Mouse (Mus musculus) midbrain, embryonic 11.5 days (tissue): Measurements from ENCODE around the gene Cdc42ep2. TPM values are rescaled to one million over a fixed set of nuclear protein-coding genes. Genes with fewer than 3 reads are reported as not detected.
A peak's percentile ranks its signal among the peaks of the same experiment; 100 is the strongest.

Source experiments
- ATAC-seq: fragments of 200-750 bp; cut with Nextera tagmentation; 2 replicates; pipeline ENCODE4 v1.8.0; 2017; ENCODE audit warnings: moderate TSS enrichment, moderate library complexity; ENCODE audit not compliant: low FRiP score
- DNase-seq: peaks from one replicate; pipeline ENCODE4 v3.0.0; 2015; ENCODE audit warnings: low spot score; ENCODE audit errors: missing footprints
- H3K27ac ChIP-seq: fragments of 300-500 bp; sonication (generic); 2 replicates; pipeline ENCODE4 v1.5.1; 2014; ENCODE audit warnings: low read depth, low read length
- H3K27me3 ChIP-seq: fragments of 300-500 bp; sonication (generic); 2 replicates; pipeline ENCODE4 v1.6.1; 2014; ENCODE audit warnings: mild to moderate bottlenecking, low read length, moderate library complexity, mixed read lengths; ENCODE audit not compliant: control insufficient read depth, insufficient read depth
- H3K36me3 ChIP-seq: fragments of 300-500 bp; sonication (generic); 2 replicates; pipeline ENCODE4 v1.6.1; 2014; ENCODE audit warnings: mild to moderate bottlenecking, low read length, moderate library complexity, mixed read lengths; ENCODE audit not compliant: control insufficient read depth, insufficient read depth
- H3K4me1 ChIP-seq: fragments of 300-500 bp; sonication (generic); 2 replicates; pipeline ENCODE4 v1.6.1; 2014; ENCODE audit warnings: low read length; ENCODE audit not compliant: control insufficient read depth, insufficient read depth
- H3K4me2 ChIP-seq: fragments of 300-500 bp; sonication (generic); 2 replicates; pipeline ENCODE4 v1.6.1; 2014; ENCODE audit warnings: mild to moderate bottlenecking, moderate library complexity
- H3K4me3 ChIP-seq: fragments of 300-500 bp; sonication (generic); 2 replicates; pipeline ENCODE4 v1.5.1; 2014; ENCODE audit warnings: low read depth, low read length
- H3K9ac ChIP-seq: fragments of 300-500 bp; sonication (generic); 2 replicates; pipeline ENCODE4 v1.6.1; 2014; ENCODE audit warnings: low read length
- H3K9me3 ChIP-seq: fragments of 300-500 bp; sonication (generic); 2 replicates; pipeline ENCODE4 v1.6.1; 2016; ENCODE audit warnings: low read length; ENCODE audit not compliant: control insufficient read depth
- WGBS: fragments of 180-500 bp; shearing (Covaris S2); extraction: QIAGEN DNeasy Blood & Tissue Kit; methylation state at CpG from one replicate; pipeline ENCODE4 v1.1.7; 2014; 5-methylcytosine and 5-hydroxymethylcytosine counted together
- polyA plus RNA-seq: library from polyadenylated mRNA; unstranded; fragments of >200 nt; fragmentation: Nextera tagmentation; extraction: Ambion mirVana; gene quantifications from 2 replicates; pipeline ENCODE4 v1.2.1, GENCODE M21; 2014

The Cdc42ep2 gene
- polyA plus RNA-seq, 1 experiment from 2014 or later: 2.5 TPM

DNA sequence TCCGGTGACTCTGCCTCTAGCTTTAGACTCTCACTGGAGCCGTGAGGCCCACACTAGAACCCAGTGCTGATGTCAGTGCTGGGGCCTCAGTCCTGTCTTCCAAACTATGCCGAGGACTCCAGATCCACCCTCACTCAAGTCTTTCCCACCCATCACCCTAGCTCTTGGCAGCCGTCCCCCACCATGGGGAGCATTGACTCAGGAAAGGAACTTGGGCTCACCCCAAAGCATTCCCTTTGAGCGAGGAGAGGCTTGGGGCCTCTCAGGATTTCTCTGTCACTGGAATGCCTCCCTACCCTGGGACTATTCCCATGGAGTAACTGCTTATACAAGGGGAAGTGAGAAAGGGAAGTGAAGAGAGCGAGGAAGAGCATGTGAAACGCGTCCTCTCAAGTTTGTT, 21.3 kb upstream of the Cdc42ep2 start:
- no peak for ATAC-seq
- H3K27ac ChIP-seq: no peak overlapping the region
- H3K4me3 ChIP-seq: no peak overlapping the region
- WGBS: 95% methylated on average over 8 of the region's 8 CpGs
- H3K4me1 ChIP-seq: no peaks in the 10 kb centered on the region
- no peak overlapping the region for H3K9ac ChIP-seq
- peaks cover 9% of the 10 kb centered on the region; the same call in 1 of the 2 replicates for H3K36me3 ChIP-seq
- H3K9me3 ChIP-seq: no peaks in the 10 kb centered on the region
- H3K4me2 ChIP-seq: no peak overlapping the region
- DNase-seq: peak; percentile 59
- H3K27me3 ChIP-seq: no peaks in the 10 kb centered on the region

- Histone ChIP-seq H3K27me3 (no peaks in the 10 kb centered on the region), H3K9me3 (no peaks in the 10 kb centered on the region), H3K36me3 (peaks cover 7% of the 10 kb centered on the region; the same call in 1 of the 2 replicates), H3K9ac (no peak overlapping the region), H3K4me2 (no peak overlapping the region), H3K4me1 (no peaks in the 10 kb centered on the region), H3K27ac (no peak overlapping the region), H3K4me3 (no peak overlapping the region)
- no peak for DNase-seq
- ATAC-seq: no peak
- 87% methylated on average over 7 of the region's 7 CpGs for WGBS
These were observed 20.4 kb upstream of the Cdc42ep2 start for GRCm38 (mm10) chr19:5945027-5945426.

DNA sequence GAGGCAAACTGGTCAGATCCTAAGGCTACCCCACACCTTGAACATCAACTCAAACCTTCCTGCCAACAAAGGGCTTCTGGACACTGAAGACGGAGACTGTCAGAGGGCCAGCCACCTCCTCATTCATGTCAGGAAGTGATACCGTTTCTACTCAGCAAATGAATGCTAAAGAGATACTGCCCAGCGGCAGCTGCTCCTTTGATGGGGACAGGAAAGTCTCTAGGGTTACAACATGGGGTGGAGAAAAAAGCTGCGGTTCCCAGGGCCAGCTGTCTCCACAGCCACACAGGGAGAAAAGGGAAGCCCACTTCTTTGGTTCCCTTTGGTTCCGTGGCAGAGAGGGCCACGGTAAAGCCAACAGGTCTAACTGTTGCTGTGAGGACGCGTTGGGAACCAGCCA, 19.5 kb upstream of the Cdc42ep2 start:
- ATAC-seq (no peak), DNase-seq (peak; percentile 67)
- no peak overlapping the region; the same call in 1 of the 2 replicates for H3K27ac ChIP-seq
- H3K27me3 ChIP-seq: no peaks in the 10 kb centered on the region
- H3K4me3 ChIP-seq: no peak overlapping the region
- 88% methylated on average over 8 of the region's 8 CpGs for WGBS
- no peaks in the 10 kb centered on the region for H3K9me3 ChIP-seq
- H3K4me1 ChIP-seq: no peaks in the 10 kb centered on the region
- H3K9ac ChIP-seq: no peak overlapping the region
- no peak overlapping the region for H3K4me2 ChIP-seq
- H3K36me3 ChIP-seq: peaks cover 4% of the 10 kb centered on the region; the same call in 1 of the 2 replicates

- no peaks in the 10 kb centered on the region; the same call in 1 of the 2 replicates for H3K4me1 ChIP-seq
- H3K9me3 ChIP-seq: no peaks in the 10 kb centered on the region
- WGBS: 94% methylated on average over 15 of the region's 15 CpGs
- H3K36me3 ChIP-seq: peaks cover 4% of the 10 kb centered on the region; the same call in 1 of the 2 replicates
- no peak overlapping the region for H3K9ac ChIP-seq
- H3K4me2 ChIP-seq: no peak overlapping the region
- DNase-seq (no peak), ATAC-seq (no peak)
- H3K4me3 ChIP-seq: no peak overlapping the region
- no peak overlapping the region for H3K27ac ChIP-seq
- no peaks in the 10 kb centered on the region for H3K27me3 ChIP-seq
These were observed 18.8 kb upstream of the Cdc42ep2 start for GRCm38 (mm10) chr19:5943404-5943803.

DNA sequence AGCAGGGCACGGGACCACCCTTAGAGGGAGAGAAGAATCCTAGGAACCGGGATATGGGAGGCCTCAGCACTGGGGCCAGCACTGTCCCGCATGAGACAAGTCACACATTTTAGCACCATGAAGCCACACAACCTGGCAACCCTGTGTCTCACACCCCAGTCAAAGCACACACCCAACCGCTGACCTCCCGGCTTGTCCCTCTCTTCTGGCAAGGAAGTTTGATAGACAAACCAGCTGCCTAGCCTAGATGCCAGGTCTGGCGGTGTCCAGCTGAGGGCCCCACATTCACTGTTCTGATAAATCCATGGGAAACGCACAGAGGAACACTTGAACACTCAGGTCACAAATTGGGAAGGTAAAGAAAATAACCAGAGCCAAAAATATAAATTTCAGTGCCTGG, 18.0 kb upstream of the Cdc42ep2 start:
- Histone ChIP-seq H3K9ac (no peak overlapping the region), H3K4me1 (peaks cover 8% of the 10 kb centered on the region), H3K27me3 (no peaks in the 10 kb centered on the region), H3K9me3 (no peaks in the 10 kb centered on the region), H3K4me2 (no peak overlapping the region), H3K27ac (no peak overlapping the region), H3K4me3 (no peak overlapping the region), H3K36me3 (peaks cover 4% of the 10 kb centered on the region; the same call in 1 of the 2 replicates)
- ATAC-seq: no peak
- DNase-seq: no peak
- WGBS: 96% methylated on average over 7 of the region's 7 CpGs

DNA sequence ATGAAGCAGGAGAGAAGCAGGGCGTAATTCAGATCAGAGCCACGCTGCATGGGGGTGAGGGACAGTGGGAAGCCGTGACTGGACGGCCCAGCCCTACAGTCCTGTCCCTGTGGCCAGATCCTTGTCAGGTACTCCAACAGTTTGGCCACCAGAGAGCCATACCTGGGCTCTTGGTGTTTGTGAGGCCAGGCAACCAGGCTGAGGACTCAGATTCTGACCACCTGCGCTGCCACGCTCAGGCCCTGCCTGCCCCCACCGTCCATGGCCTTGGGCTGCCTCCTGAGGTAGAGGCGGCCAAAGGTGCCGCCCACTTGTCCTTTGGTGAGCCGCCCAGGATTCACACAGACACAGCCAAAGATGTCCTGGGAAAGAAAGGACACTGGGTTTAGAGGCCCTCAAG, 16.0 kb upstream of the Cdc42ep2 start:
- DNase-seq: no peak
- no peak overlapping the region for H3K27ac ChIP-seq
- WGBS: 94% methylated on average over 10 of the region's 10 CpGs
- no peak overlapping the region for H3K9ac ChIP-seq
- ATAC-seq: no peak
- H3K36me3 ChIP-seq: peaks cover 4% of the 10 kb centered on the region; the same call in 1 of the 2 replicates
- no peak overlapping the region for H3K4me2 ChIP-seq
- no peaks in the 10 kb centered on the region for H3K27me3 ChIP-seq
- H3K4me3 ChIP-seq: no peak overlapping the region
- H3K9me3 ChIP-seq: no peaks in the 10 kb centered on the region
- H3K4me1 ChIP-seq: peaks cover 14% of the 10 kb centered on the region

GRCm38 (mm10) chr19:5940173-5940572, 15.6 kb upstream of the Cdc42ep2 start:
- peaks cover 14% of the 10 kb centered on the region for H3K4me1 ChIP-seq
- H3K27me3 ChIP-seq: no peaks in the 10 kb centered on the region
- H3K4me3 ChIP-seq: no peak overlapping the region
- H3K4me2 ChIP-seq: no peak overlapping the region
- DNase-seq: no peak
- peaks cover 4% of the 10 kb centered on the region; the same call in 1 of the 2 replicates for H3K36me3 ChIP-seq
- no peak overlapping the region for H3K27ac ChIP-seq
- 89% methylated on average over 4 of the region's 4 CpGs for WGBS
- no peak for ATAC-seq
- no peak overlapping the region for H3K9ac ChIP-seq
- H3K9me3 ChIP-seq: no peaks in the 10 kb centered on the region

- no peaks in the 10 kb centered on the region for H3K27me3 ChIP-seq
- no peaks in the 10 kb centered on the region for H3K9me3 ChIP-seq
- no peak for DNase-seq
- H3K4me3 ChIP-seq: no peak overlapping the region
- H3K36me3 ChIP-seq: peaks cover 4% of the 10 kb centered on the region; the same call in 1 of the 2 replicates
- H3K27ac ChIP-seq: no peak overlapping the region
- no peak for ATAC-seq
- 87% methylated on average over 5 of the region's 5 CpGs for WGBS
- H3K4me1 ChIP-seq: peaks cover 14% of the 10 kb centered on the region
- no peak overlapping the region for H3K4me2 ChIP-seq
- H3K9ac ChIP-seq: no peak overlapping the region
These were observed 15.1 kb upstream of the Cdc42ep2 start for GRCm38 (mm10) chr19:5939715-5940114.

DNA sequence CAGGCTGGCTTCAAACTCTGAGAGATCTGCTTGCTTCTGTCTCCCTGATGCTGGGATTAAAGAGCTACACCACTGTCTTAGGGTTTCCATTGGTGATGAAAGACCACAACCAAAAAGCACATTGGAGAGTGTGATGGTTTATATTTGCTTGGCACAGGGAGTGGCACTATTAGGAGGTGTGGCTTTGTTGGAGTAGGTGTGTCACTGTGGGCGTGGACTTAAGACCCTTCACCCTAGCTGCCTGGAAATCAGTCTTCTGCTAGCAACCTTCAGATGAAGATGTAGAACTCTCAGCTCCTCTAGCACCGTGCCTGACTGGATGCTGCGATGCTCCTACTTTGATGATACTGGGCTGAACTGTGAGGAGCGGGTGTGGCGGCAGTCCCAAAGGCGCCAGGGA, 13.9 kb upstream of the Cdc42ep2 start:
- DNase-seq (no peak), ATAC-seq (no peak)
- Histone ChIP-seq H3K27me3 (no peaks in the 10 kb centered on the region), H3K4me1 (peaks cover 14% of the 10 kb centered on the region), H3K36me3 (peaks cover 4% of the 10 kb centered on the region; the same call in 1 of the 2 replicates), H3K27ac (no peak overlapping the region), H3K4me3 (no peak overlapping the region), H3K4me2 (no peak overlapping the region; the same call in 1 of the 2 replicates), H3K9ac (no peak overlapping the region), H3K9me3 (no peaks in the 10 kb centered on the region)
- 83% methylated on average over 6 of the region's 6 CpGs for WGBS
